Mouse (Mus musculus) embryo, embryonic 9.5 days (tissue): ENCODE measurements at regions not wholly inside any gene's neighbourhood (a gene's known extent, or its start where the extent isn't known, plus 50 kb on each side); places are given as distances from the start of the nearest gene placed in this dataset.
A peak's percentile ranks its signal among the peaks of the same experiment; 100 is the strongest.
"Not testable (repeated sequence)": the region's sequence is repeated elsewhere in the genome, so short reads cannot be mapped to it uniquely, and the experiment has no call there.

Experiments used
- DNase-seq: peaks from one replicate; pipeline ENCODE4 v3.0.0-alpha.2; 2017; ENCODE audit errors: extremely low spot score

GRCm38 (mm10) chrX:35791273-35791672 is 97.4 kb upstream of the Dock11 start:
- DNase-seq = no peak

DNA sequence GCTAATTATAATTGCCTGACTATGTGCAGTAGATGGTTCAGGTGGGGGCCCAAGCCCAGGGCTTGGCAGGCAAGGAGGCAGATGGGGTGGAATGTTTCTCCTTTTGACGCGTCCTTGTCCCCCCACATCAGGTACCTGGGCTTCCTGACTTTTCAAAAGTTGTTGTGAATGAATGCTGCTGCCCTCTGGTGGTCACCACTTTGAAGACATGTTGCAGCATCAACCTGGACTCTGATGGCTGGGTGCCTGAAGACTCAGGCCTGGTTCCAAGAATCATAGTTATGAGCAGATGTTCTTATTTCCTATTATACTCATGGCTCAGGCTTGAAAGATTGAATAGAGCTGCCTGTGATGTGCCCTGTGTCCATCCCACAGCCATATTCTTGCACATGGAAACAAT is 75.4 kb upstream of the Dock11 start:
- peak; percentile 3 for DNase-seq

GRCm38 (mm10) chrX:35834411-35834810 is 54.2 kb upstream of the Dock11 start:
- not testable (repeated sequence) for DNase-seq

DNA sequence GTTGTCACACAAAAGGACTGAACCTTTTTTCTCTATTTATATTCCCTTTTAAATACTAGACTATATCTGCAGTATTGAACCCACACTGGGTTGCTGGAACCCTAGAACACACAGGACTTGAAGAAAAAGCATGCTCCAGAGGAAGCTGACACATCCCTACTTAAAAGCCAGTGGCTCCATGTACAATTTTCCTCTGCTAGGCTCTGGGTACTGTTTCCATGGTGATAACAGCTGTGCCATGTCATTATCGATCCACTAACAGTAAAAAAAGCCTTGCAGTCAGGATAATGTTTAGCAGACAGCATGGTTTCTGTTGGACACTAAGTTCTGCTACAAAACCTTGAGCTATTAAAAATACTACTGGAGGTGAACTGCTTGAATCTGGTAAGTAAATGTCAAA is 50.6 kb upstream of the Dock11 start:
- DNase-seq = no peak
